Mouse (Mus musculus) cortical plate, adult 2 months (tissue): Measurements from ENCODE around the gene AU021092.

ENCODE experiments used
- CTCF ChIP-seq: fragments of 200-500 bp; IDR thresholded peaks from 2 replicates; pipeline ENCODE4 v1.5.1; 2011; ENCODE audit warnings: mild to moderate bottlenecking, control low read depth, low read length; ENCODE audit not compliant: insufficient read depth; ENCODE audit errors: extremely low read depth
- POLR2A ChIP-seq: fragments of 200-500 bp; IDR thresholded peaks from 2 replicates; pipeline ENCODE4 v1.6.1; 2011; ENCODE audit warnings: mild to moderate bottlenecking, low read length, control low read depth; ENCODE audit not compliant: insufficient read depth; ENCODE audit errors: extremely low read depth

- TF ChIP-seq CTCF (no peak), POLR2A (no peak)
These were observed 16.6 kb downstream of the AU021092 start for GRCm38 (mm10) chr16:5205431-5205970.
